Mouse (Mus musculus) stomach, embryonic 15.5 days (tissue): Measurements from ENCODE around the gene Fbxl16. TPM values are rescaled to one million over a fixed set of nuclear protein-coding genes. Genes with fewer than 3 reads are reported as not detected.
A peak's percentile ranks its signal among the peaks of the same experiment; 100 is the strongest.

ENCODE experiments used
- ATAC-seq: fragments of 200-750 bp; cut with Nextera tagmentation; 2 replicates; pipeline ENCODE4 v1.8.0; 2017; ENCODE audit warnings: low read depth, moderate number of reproducible peaks, moderate TSS enrichment; ENCODE audit not compliant: insufficient read depth, low FRiP score
- H3K27ac ChIP-seq: fragments of 300-500 bp; sonication (generic); 2 replicates; pipeline ENCODE4 v1.5.1; 2015; ENCODE audit warnings: mild to moderate bottlenecking, inconsistent platforms
- H3K27me3 ChIP-seq: fragments of 300-500 bp; sonication (generic); replicated peaks from 2 replicates; pipeline ENCODE4 v1.6.1; 2015; ENCODE audit warnings: inconsistent platforms
- H3K36me3 ChIP-seq: fragments of 300-500 bp; sonication (generic); 2 replicates; pipeline ENCODE4 v1.6.1; 2015; ENCODE audit warnings: inconsistent platforms
- H3K4me1 ChIP-seq: fragments of 300-500 bp; sonication (generic); 2 replicates; pipeline ENCODE4 v1.6.1; 2015; ENCODE audit warnings: inconsistent platforms
- H3K4me2 ChIP-seq: fragments of 300-500 bp; sonication (generic); 2 replicates; pipeline ENCODE4 v1.6.1; 2015; ENCODE audit warnings: mild to moderate bottlenecking, inconsistent platforms
- H3K4me3 ChIP-seq: fragments of 300-500 bp; sonication (generic); replicated peaks from 2 replicates; pipeline ENCODE4 v1.5.1; 2015; ENCODE audit warnings: inconsistent platforms
- H3K9ac ChIP-seq: fragments of 300-500 bp; sonication (generic); 2 replicates; pipeline ENCODE4 v1.6.1; 2015; ENCODE audit warnings: inconsistent platforms
- H3K9me3 ChIP-seq: fragments of 300-500 bp; sonication (generic); 2 replicates; pipeline ENCODE4 v1.6.1; 2016; ENCODE audit warnings: inconsistent platforms
- WGBS: fragments of 180-500 bp; shearing (Covaris S2); methylation state at CpG from one replicate; pipeline ENCODE4 v1.1.7; 2015; 5-methylcytosine and 5-hydroxymethylcytosine counted together
- polyA plus RNA-seq: library from polyadenylated mRNA; unstranded; fragments of >200 nt; fragmentation: Nextera tagmentation; extraction: Ambion mirVana; gene quantifications from 2 replicates; pipeline ENCODE4 v1.2.1, GENCODE M21; 2015

Fbxl16 gene
- polyA plus RNA-seq, 1 experiment from 2014 or later, result 4.1 TPM

DNA sequence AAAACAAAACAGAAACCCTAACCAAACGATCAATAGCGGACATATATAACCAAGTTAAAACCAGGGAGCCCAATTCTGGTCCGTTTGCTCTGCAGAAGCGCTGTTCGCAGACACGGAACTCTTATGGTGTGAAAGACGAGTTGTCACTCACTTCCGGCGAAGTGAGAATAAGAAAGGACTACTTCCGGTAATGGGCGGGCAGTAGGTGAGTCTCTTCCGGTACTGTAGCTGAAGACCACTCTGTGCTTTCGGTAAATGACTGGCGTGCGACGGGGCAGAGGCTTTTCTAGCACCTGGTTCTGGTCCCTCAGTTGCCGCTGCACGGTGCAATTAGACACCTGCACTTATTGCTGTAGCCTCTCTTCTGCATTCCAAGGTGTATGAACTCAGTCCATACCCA, 14.6 kb downstream of the Fbxl16 start, which contains the start of gene Wdr24:
Wdr24 (plus strand) TSS at position 176 of the 400 bp plus-strand sequence.
- no peaks in the 10 kb centered on the region for H3K9me3 ChIP-seq
- peaks cover 33% of the 10 kb centered on the region for H3K4me1 ChIP-seq
- peaks cover 6% of the 10 kb centered on the region; the same call in 1 of the 2 replicates for H3K36me3 ChIP-seq
- peak within 1 kb of the TSS; percentile 60 for H3K4me3 ChIP-seq
- H3K27me3 ChIP-seq, result peaks cover 26% of the 10 kb centered on the region
- H3K4me2 ChIP-seq, result peak within 1 kb of the TSS; percentile 71
- under 1% methylated on average over 18 of the region's 18 CpGs for WGBS
- ATAC-seq, result peak; percentile 65
- H3K27ac ChIP-seq, result no peak within 1 kb of the TSS
- peak within 1 kb of the TSS; percentile 25; the same call in 1 of the 2 replicates for H3K9ac ChIP-seq

DNA sequence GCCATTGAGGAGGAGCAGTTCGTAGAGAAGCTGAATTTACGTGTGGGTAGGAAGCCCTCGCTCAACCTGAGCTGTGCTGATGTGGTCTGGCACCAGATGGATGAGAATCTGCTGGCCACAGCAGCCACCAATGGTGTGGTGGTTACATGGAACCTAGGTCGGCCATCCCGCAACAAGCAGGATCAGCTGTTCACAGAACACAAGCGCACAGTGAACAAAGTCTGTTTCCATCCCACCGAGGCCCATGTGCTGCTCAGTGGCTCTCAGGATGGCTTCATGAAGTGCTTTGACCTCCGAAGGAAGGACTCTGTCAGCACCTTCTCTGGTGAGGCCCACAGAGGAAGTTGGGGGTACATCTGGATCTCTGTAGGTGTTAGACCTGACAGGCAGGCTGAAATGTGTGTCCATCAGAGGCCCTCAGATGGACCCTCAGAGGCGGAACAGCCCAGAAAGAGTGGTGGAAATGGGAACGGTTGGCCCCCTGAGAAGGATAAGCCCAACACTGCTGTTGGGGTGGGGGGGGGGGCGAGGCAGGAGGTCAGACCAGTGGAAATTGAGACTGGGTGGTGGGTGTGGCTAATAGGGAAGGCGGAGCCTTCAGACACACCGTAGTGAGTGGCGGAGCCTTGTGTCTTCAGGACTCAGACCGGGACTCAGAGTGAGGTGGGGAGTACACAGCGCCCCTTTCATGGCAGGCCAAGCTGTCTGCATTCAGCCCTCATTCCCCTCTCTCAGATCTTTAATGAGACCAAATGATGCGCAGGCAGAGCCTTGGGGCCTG, 15.7 kb downstream of the Fbxl16 start:
- Histone ChIP-seq H3K36me3 (peaks cover 6% of the 10 kb centered on the region; the same call in 1 of the 2 replicates), H3K4me2 (peak overlapping the region; percentile 71), H3K9ac (no peak overlapping the region), H3K27ac (no peak overlapping the region), H3K27me3 (peaks cover 15% of the 10 kb centered on the region), H3K4me1 (peaks cover 33% of the 10 kb centered on the region), H3K9me3 (no peaks in the 10 kb centered on the region), H3K4me3 (peak overlapping the region; percentile 60)
- no peak for ATAC-seq
- WGBS, result 68% methylated on average over 16 of the region's 17 CpGs

DNA sequence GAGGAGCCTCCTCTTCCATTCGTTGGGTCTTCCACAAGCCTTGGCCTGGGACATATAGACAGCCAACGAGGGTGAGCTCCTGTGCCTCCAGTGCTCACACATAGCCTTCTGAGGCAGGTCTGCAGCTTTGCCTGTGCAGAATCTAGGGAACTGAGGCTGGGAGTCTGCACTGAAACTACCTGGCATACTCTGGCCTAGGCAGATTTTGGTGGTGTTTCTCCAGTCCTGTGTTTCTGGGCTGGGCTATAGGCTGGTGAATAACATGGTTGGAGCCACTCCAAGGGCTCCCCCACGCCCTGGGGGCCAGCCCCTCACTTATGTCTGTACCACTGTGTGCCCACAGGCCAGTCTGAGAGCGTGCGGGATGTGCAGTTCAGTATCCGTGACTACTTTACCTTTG, 16.4 kb downstream of the Fbxl16 start:
- 87% methylated on average over 6 of the region's 6 CpGs for WGBS
- H3K27ac ChIP-seq, result no peak overlapping the region
- H3K9me3 ChIP-seq, result no peaks in the 10 kb centered on the region
- peaks cover 41% of the 10 kb centered on the region for H3K4me1 ChIP-seq
- H3K4me2 ChIP-seq, result no peak overlapping the region
- H3K4me3 ChIP-seq, result no peak overlapping the region
- ATAC-seq, result no peak
- H3K9ac ChIP-seq, result no peak overlapping the region
- H3K36me3 ChIP-seq, result peaks cover 6% of the 10 kb centered on the region; the same call in 1 of the 2 replicates
- H3K27me3 ChIP-seq, result peaks cover 8% of the 10 kb centered on the region

DNA sequence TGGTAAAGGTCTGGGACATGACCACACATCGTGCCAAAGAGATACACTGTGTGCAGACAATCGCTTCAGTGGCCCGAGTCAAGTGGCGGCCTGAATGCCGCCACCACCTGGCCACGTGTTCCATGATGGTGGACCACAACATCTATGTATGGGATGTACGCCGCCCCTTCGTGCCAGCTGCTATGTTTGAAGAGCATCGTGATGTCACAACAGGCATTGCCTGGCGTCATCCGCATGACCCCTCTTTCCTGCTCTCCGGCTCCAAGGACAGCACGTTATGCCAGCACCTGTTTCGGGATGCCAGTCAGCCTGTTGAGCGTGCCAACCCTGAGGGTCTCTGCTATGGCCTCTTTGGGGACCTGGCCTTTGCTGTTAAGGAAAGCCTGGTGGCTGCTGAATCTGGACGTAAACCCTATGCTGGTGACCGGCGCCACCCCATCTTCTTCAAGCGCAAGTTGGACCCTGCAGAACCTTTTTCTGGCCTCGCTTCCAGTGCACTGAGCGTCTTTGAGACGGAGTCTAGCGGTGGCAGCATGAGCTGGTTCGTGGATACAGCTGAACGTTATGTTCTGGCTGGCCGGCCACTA, 17.2 kb downstream of the Fbxl16 start:
- Histone ChIP-seq H3K9me3 (no peaks in the 10 kb centered on the region), H3K27ac (no peak overlapping the region), H3K4me1 (peaks cover 48% of the 10 kb centered on the region), H3K27me3 (0 out of 2 replicates have a peak, but pooled peaks cover 4% of the 10 kb centered on the region), H3K4me3 (no peak overlapping the region), H3K9ac (no peak overlapping the region), H3K4me2 (no peak overlapping the region), H3K36me3 (peaks cover 14% of the 10 kb centered on the region)
- ATAC-seq, result no peak
- 94% methylated on average over 27 of the region's 27 CpGs for WGBS

DNA sequence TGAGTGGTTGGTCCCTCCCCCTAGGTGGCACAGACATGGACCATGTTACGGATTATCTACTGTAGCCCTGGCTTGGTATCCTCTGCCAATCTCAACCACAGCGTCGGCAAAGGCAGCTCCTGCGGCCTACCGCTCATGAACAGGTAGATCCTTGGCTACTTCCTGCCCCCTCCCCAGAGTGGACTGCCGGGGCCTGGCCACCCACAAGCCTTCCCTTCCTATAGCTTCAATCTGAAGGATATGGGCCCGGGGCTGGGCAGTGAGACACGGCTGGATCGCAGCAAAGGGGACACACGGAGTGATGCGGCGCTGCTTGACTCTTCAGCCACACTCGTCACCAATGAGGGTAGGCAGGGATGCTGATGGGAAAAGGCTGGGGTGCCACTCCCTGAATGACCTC, 18.1 kb downstream of the Fbxl16 start:
- peaks cover 57% of the 10 kb centered on the region for H3K4me1 ChIP-seq
- no peak overlapping the region for H3K9ac ChIP-seq
- peaks cover 19% of the 10 kb centered on the region for H3K36me3 ChIP-seq
- no peak for ATAC-seq
- H3K27ac ChIP-seq, result no peak overlapping the region
- H3K27me3 ChIP-seq, result 0 out of 2 replicates have a peak, but pooled peaks cover 4% of the 10 kb centered on the region
- H3K9me3 ChIP-seq, result no peaks in the 10 kb centered on the region
- 93% methylated on average over 13 of the region's 13 CpGs for WGBS
- H3K4me2 ChIP-seq, result no peak overlapping the region
- no peak overlapping the region for H3K4me3 ChIP-seq

DNA sequence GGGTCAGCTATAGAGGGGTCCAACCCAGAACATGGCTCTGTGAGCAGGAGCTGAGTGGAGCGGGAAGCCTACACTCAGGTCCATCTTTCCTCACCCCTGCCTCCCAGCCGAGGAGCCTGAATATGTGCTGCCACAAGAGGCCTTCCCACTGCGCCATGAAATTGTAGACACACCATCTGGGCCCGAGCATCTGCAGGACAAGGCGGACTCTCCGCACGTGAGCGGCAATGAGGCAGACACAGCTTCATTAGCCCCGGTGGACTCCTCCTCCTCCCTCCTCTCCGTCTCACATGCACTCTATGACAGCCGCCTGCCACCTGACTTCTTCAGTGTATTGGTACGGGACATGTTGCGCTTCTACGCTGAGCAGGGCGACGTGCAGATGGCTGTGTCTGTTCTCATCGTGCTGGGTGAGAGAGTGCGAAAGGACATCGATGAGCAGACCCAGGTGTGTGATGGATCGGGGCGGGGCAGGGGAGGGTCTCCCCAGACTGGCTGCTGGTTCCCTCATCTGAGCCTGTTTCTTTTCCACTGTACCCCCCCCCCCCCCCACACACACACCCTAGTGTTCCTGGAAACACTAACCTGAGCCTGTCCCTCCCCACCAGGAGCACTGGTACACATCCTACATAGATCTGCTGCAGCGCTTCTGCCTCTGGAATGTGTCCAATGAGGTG, 18.8 kb downstream of the Fbxl16 start:
- Histone ChIP-seq H3K9me3 (no peaks in the 10 kb centered on the region), H3K27me3 (no peaks in the 10 kb centered on the region), H3K4me3 (no peak overlapping the region), H3K36me3 (peaks cover 19% of the 10 kb centered on the region), H3K4me2 (no peak overlapping the region), H3K27ac (0 out of 2 replicates have a peak overlapping the region, but pooled peaks have one; percentile 91), H3K9ac (no peak overlapping the region), H3K4me1 (peaks cover 59% of the 10 kb centered on the region)
- 91% methylated on average over 22 of the region's 22 CpGs for WGBS
- no peak for ATAC-seq

DNA sequence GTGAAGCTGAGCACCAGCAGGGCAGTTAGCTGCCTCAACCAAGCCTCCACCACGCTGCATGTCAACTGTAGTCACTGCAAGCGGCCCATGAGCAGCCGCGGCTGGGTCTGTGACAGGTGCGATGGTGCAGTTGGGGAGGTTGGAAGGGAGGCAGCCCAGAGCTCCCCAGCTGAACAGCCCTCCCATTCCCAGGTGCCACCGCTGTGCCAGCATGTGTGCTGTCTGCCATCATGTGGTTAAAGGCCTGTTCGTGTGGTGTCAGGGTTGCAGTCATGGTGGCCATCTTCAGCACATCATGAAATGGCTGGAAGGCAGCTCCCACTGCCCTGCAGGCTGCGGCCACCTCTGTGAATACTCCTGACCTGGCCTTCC, 19.3 kb downstream of the Fbxl16 start:
- Histone ChIP-seq H3K9ac (0 out of 2 replicates have a peak overlapping the region, but pooled peaks have one; percentile 14), H3K9me3 (no peaks in the 10 kb centered on the region), H3K4me3 (peak overlapping the region; percentile 61), H3K4me2 (peak overlapping the region; percentile 75), H3K27me3 (no peaks in the 10 kb centered on the region), H3K27ac (peak overlapping the region; percentile 91; the same call in 1 of the 2 replicates), H3K4me1 (peaks cover 59% of the 10 kb centered on the region), H3K36me3 (peaks cover 19% of the 10 kb centered on the region)
- 84% methylated on average over 8 of the region's 8 CpGs for WGBS
- no peak for ATAC-seq

DNA sequence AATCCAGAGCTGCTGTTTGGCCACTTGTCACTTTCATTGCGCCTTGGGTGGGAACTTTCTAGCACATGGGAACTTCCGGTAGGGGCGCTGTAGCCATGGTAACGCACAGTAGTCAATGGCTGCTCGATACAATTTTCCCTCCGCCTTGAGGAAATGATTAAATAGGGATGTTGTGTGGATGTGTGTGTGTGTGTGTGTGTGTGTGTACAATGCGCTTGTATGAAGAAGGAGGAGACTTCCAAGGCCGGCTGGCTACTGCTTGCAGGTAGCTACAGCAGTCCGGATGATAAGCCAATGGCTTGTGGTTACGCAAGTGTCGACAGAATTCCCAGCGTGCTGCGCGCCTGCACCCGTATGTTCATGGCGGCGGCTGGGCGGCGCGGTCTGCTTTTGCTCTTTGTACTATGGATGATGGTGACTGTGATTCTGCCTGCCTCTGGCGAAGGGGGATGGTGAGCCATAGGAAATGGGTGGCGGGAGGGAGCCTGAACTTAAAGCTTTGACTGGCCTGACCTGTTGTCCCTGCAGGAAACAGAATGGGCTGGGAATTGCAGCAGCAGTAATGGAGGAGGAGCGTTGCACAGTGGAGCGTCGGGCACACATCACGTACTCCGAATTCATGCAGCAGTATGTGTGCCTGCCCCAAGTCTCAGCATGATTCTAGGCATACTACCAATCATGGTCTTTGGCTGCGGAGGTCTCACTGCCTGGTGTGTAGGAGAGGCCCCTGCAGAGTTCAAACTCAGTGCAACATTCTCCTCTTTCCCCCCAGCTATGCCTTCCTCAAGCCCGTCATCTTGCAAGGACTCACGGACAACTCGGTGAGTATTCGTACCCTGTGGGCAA, 20.1 kb downstream of the Fbxl16 start, which contains the start of gene Jmjd8:
Jmjd8 (plus strand) TSS at position 156 of the 846 bp plus-strand sequence.
- H3K36me3 ChIP-seq, result peaks cover 19% of the 10 kb centered on the region
- ATAC-seq, result peak; percentile 28
- no peaks in the 10 kb centered on the region for H3K27me3 ChIP-seq
- H3K9me3 ChIP-seq, result no peaks in the 10 kb centered on the region
- H3K4me1 ChIP-seq, result peaks cover 61% of the 10 kb centered on the region
- peak within 1 kb of the TSS; percentile 60; the same call in 1 of the 2 replicates for H3K9ac ChIP-seq
- peak within 1 kb of the TSS; percentile 75 for H3K4me2 ChIP-seq
- peak within 1 kb of the TSS; percentile 91 for H3K27ac ChIP-seq
- H3K4me3 ChIP-seq, result peak within 1 kb of the TSS; percentile 61
- WGBS, result under 1% methylated on average over 32 of the region's 32 CpGs

DNA sequence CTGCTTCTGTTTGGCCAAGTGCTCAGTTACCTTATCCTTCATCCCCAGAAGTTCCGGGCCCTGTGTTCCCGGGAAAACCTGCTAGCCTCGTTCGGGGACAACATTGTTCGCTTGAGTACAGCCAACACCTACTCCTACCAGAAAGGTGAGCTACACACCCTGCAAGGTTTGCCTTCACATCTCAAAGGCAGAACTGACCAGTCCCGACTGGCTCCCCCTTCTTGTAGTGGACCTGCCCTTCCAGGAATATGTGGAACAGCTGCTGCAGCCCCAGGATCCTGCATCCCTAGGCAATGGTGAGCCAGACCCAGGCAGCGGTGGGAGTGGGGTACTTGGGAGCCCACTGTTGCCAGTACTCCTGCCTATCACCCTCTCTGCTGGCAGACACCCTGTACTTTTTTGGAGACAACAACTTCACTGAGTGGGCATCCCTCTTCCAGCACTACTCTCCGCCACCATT, 20.7 kb downstream of the Fbxl16 start:
- ATAC-seq, result no peak
- no peaks in the 10 kb centered on the region for H3K27me3 ChIP-seq
- peak overlapping the region; percentile 75 for H3K4me2 ChIP-seq
- no peaks in the 10 kb centered on the region for H3K9me3 ChIP-seq
- H3K4me3 ChIP-seq, result peak overlapping the region; percentile 61
- peaks cover 19% of the 10 kb centered on the region for H3K36me3 ChIP-seq
- H3K9ac ChIP-seq, result peak overlapping the region; percentile 60; the same call in 1 of the 2 replicates
- WGBS, result 36% methylated on average over 8 of the region's 8 CpGs
- peak overlapping the region; percentile 91 for H3K27ac ChIP-seq
- H3K4me1 ChIP-seq, result peaks cover 61% of the 10 kb centered on the region

DNA sequence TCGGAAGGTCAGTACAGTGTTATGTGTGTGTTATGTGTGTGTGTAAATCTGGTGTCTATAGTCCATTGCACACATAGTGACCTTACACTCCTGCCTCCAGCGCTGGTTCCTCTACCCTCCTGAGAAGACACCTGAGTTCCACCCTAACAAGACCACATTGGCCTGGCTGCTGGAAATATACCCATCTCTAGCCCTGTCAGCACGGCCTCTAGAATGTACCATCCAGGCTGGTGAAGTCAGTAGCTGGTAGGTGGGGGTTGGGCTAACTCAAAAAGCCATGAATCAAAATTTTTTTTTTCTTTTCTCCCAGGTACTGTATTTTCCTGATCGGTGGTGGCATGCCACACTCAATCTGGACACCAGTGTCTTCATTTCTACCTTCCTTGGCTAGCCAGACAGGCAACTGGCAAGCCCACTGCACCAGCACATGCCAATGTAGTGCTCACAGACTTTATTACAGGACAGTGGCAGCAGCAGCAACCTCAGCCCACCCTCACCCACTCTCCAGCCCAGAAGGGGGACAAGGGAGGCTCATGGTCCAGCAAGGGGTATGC, 21.4 kb downstream of the Fbxl16 start:
- WGBS, result 80% methylated on average over 4 of the region's 4 CpGs
- peak overlapping the region; percentile 91; the same call in 1 of the 2 replicates for H3K27ac ChIP-seq

More for the DNA sequence above, 21.4 kb downstream of the Fbxl16 start:
- Histone ChIP-seq H3K36me3 (peaks cover 19% of the 10 kb centered on the region), H3K27me3 (no peaks in the 10 kb centered on the region), H3K4me1 (peaks cover 61% of the 10 kb centered on the region), H3K4me3 (peak overlapping the region; percentile 89; the same call in 1 of the 2 replicates), H3K4me2 (peak overlapping the region; percentile 95), H3K9ac (no peak overlapping the region), H3K9me3 (no peaks in the 10 kb centered on the region)
- no peak for ATAC-seq
